Mouse (Mus musculus): Measurements from ENCODE around the gene Tmsb15b2. TPM values are rescaled to one million over a fixed set of nuclear protein-coding genes. Genes with fewer than 3 reads are reported as not detected.

The Tmsb15b2 gene
- total RNA-seq, 2 experiments from 2014 or later, result 17.0 to 19.8 TPM

Other genes with a start within 250 kb of the Tmsb15b2 start
- gene Morf4l2, start 231.8 kb downstream of the Tmsb15b2 start, total RNA-seq (2021), result 100 to 1,000 TPM; 280 to 471 TPM
- under 1 TPM in 1 of 2 experiments, not detected in 1; 0.26 TPM for gene Glra4, start 195.4 kb downstream of the Tmsb15b2 start, total RNA-seq (2021)
- gene Plp1, start 152.8 kb downstream of the Tmsb15b2 start, total RNA-seq (2021), result 1 to 10 TPM; 4.4 to 5.1 TPM
- under 1 TPM; 0.23 to 0.36 TPM for gene Rab9b, start 106.7 kb downstream of the Tmsb15b2 start, total RNA-seq (2021)
- gene H2bfm, start 48.2 kb downstream of the Tmsb15b2 start, total RNA-seq (2021), result not detected
- 1 to 10 TPM; 1.2 to 2.5 TPM for gene Tmsb15l, start 1.4 kb upstream of the Tmsb15b2 start, total RNA-seq (2021)
- 1 to 10 TPM; 4.4 to 5.8 TPM for gene Tmsb15b1, start 1.4 kb upstream of the Tmsb15b2 start, total RNA-seq (2021)
- 10 to 100 TPM in 1 of 2 experiments, 1 to 10 TPM in 1; 8.9 to 10.0 TPM for gene Zcchc18, start 17.7 kb upstream of the Tmsb15b2 start, total RNA-seq (2021)
- 1 to 10 TPM; 3.7 to 8.4 TPM for gene Slc25a53, start 62.8 kb upstream of the Tmsb15b2 start, total RNA-seq (2021)
- 1 to 10 TPM; 5.7 to 7.5 TPM for gene Fam199x, start 74.1 kb upstream of the Tmsb15b2 start, total RNA-seq (2021)
- not detected for gene Esx1, start 146.6 kb upstream of the Tmsb15b2 start, total RNA-seq (2021)

Data from adrenal gland, postnatal 36 days (tissue).